11 mouse cellular contexts compared by ENCODE assay signal in the genomic region with DNA sequence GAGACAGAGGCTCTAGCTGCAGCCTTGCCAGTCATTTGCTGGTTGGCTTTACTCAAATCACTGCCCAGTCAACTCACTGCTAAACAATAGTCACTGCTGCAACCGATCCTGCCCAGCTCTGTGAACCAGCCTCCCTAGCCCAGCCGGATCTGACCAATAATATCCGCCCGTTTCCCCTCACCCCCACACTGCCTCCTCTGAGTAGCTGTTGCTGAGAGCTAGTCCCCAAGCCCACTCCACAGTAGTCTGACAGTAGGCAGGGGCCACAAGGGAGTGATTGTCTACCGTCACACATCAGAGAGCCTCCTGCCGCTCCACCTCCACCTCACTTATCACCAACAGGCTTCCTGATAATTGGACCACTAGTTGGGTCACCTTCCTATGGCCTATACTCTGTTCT. TPM values are rescaled to one million over a fixed set of nuclear protein-coding genes. Genes with fewer than 3 reads are reported as not detected.
DNase-seq lines count a peak whose midpoint lies in the region; ATAC-seq lines count a peak whose summit lies in the region.
"Had no signal": no experiment of that assay in that cellular context is flagged by ENCODE, and none has a peak within 500 bp of the region (broad histone marks: within the 10 kb centered on the region; RNA-seq: fewer than 3 reads in every experiment).

No protein-coding gene starts in this region.

- 0 out of 2 replicates have a peak, but pooled peaks cover 6% of the 10 kb centered on the region for H3K4me1 ChIP-seq in kidney, embryonic 14.5 days (ENCODE audit: control insufficient read depth, insufficient read depth, low read length)
- no peaks in the 10 kb centered on the region; the same call in 1 of the 2 replicates for H3K4me1 ChIP-seq in neural tube, embryonic 11.5 days (ENCODE audit: control insufficient read depth, insufficient read depth, low read length)
- H3K4me1 ChIP-seq in hindbrain, embryonic 16.5 days (ENCODE audit: control insufficient read depth, insufficient read depth, low read depth, low read length): no peaks in the 10 kb centered on the region

- H3K36me3 ChIP-seq in kidney, embryonic 14.5 days (ENCODE audit: control insufficient read depth, insufficient read depth, low read length): no peaks in the 10 kb centered on the region
- no peaks in the 10 kb centered on the region; the same call in 1 of the 2 replicates for H3K36me3 ChIP-seq in neural tube, embryonic 11.5 days (ENCODE audit: control insufficient read depth, insufficient read depth, low read length)
- no peaks in the 10 kb centered on the region for H3K36me3 ChIP-seq in hindbrain, embryonic 16.5 days (ENCODE audit: control insufficient read depth, insufficient read depth, low read length)

- H3K27ac ChIP-seq in kidney, embryonic 14.5 days (ENCODE audit: low read depth, low read length): no peak overlapping the region
- H3K27ac ChIP-seq in neural tube, embryonic 11.5 days (ENCODE audit: low read depth, low read length): no peak overlapping the region
- no peak overlapping the region for H3K27ac ChIP-seq in hindbrain, embryonic 16.5 days (ENCODE audit: low read depth, low read length)

- no peak overlapping the region for H3K4me2 ChIP-seq in kidney, embryonic 14.5 days (replicated peaks; ENCODE audit: low read depth, low read length)
- no peak overlapping the region for H3K4me2 ChIP-seq in neural tube, embryonic 11.5 days (ENCODE audit: low read depth)
- no peak overlapping the region for H3K4me2 ChIP-seq in hindbrain, embryonic 16.5 days (ENCODE audit: low read length)

- no peak overlapping the region for H3K4me3 ChIP-seq in kidney, embryonic 14.5 days (ENCODE audit: low read length)
- H3K4me3 ChIP-seq in neural tube, embryonic 11.5 days (ENCODE audit: low read depth, low read length): no peak overlapping the region
- H3K4me3 ChIP-seq in hindbrain, embryonic 16.5 days (ENCODE audit: low read length): no peak overlapping the region

- 21% methylated on average over 6 of the region's 6 CpGs for WGBS in kidney, embryonic 14.5 days
- 45% methylated on average over 6 of the region's 6 CpGs for whole genome bisulfite sequencing in neural tube, embryonic 11.5 days
- 32% methylated on average over 6 of the region's 6 CpGs for WGBS in hindbrain, embryonic 16.5 days

- no peak overlapping the region; the same call in 1 of the 2 replicates for H3K9ac ChIP-seq in kidney, embryonic 14.5 days (ENCODE audit: low read depth, low read length)
- 0 out of 2 replicates have a peak overlapping the region, but pooled peaks have one; percentile 11 for H3K9ac ChIP-seq in neural tube, embryonic 11.5 days (ENCODE audit: low read length)
- no peak overlapping the region for H3K9ac ChIP-seq in hindbrain, embryonic 16.5 days (ENCODE audit: low read depth, low read length)

- peak; percentile 85 for ATAC-seq in kidney, embryonic 14.5 days (ENCODE audit: low FRiP score, low TSS enrichment)
- ATAC-seq in neural tube, embryonic 11.5 days (ENCODE audit: insufficient read depth, low FRiP score, low TSS enrichment): no peak
- ATAC-seq in hindbrain, embryonic 16.5 days: 0 out of 2 replicates have a peak, but pooled peaks have one; percentile 43

- DNase-seq in kidney, adult 11 months: no peak
- DNase-seq in neural tube, embryonic 11.5 days (ENCODE audit: low spot score): no peak
- DNase-seq in neural tube, embryonic 10.5 days (ENCODE audit: extremely low spot score, low spot score): no peak
- DNase-seq in retina, embryonic 14.5 days (ENCODE audit: low spot score): peak; percentile 39
- no peak for DNase-seq in left cerebral cortex, adult 8-10 months (ENCODE audit: low spot score in 2 of 2)
- DNase-seq in layer of hippocampus, postnatal 14 days (ENCODE audit: low spot score in 2 of 2): no peak
- DNase-seq: adrenal gland, postnatal 36 days; cerebellum, adult 11-12 months; lung, postnatal 14 days had no signal

- H3K9me3 ChIP-seq in kidney, embryonic 14.5 days (ENCODE audit: control insufficient read depth, low read length): no peaks in the 10 kb centered on the region
- H3K9me3 ChIP-seq in neural tube, embryonic 11.5 days (ENCODE audit: control insufficient read depth, low read length): no peaks in the 10 kb centered on the region
- H3K9me3 ChIP-seq in hindbrain, embryonic 16.5 days (ENCODE audit: control insufficient read depth, low read length): no peaks in the 10 kb centered on the region

- H3K27me3 ChIP-seq in kidney, embryonic 14.5 days (ENCODE audit: control insufficient read depth, insufficient read depth, low read length): no peaks in the 10 kb centered on the region
- no peaks in the 10 kb centered on the region for H3K27me3 ChIP-seq in neural tube, embryonic 11.5 days (ENCODE audit: control insufficient read depth, insufficient read depth, low read length)
- no peaks in the 10 kb centered on the region for H3K27me3 ChIP-seq in hindbrain, embryonic 16.5 days (replicated peaks; ENCODE audit: control insufficient read depth, insufficient read depth, low read length)

RNA-seq across cellular contexts. Expression of gene Lpar5, which starts 6.2 kb away (rescaled TPM):
- polyA plus RNA-seq in kidney, embryonic 14.5 days (2014; fragmentation: Nextera tagmentation; extraction: Ambion mirVana): 0.43 and 0.45 TPM in 2 replicates
- 0.34 and 0.57 TPM in 2 replicates for polyA plus RNA-seq in neural tube, embryonic 11.5 days (2014; fragmentation: Nextera tagmentation; extraction: Ambion mirVana)
- polyA plus RNA-seq in hindbrain, embryonic 16.5 days (2015; fragmentation: Nextera tagmentation; extraction: Ambion mirVana): 0.36 and 0.85 TPM in 2 replicates
- 1 to 10 TPM in 2 of 4 experiments, under 1 TPM in 2; 0.44 to 1.9 (median 0.82) TPM for total RNA-seq in left cerebral cortex, adult 8-10 months (2022)
- total RNA-seq in layer of hippocampus, postnatal 14 days (2021): 1 to 10 TPM in 1 of 2 experiments, under 1 TPM in 1; 0.94 to 1.6 TPM

RNA-seq across cellular contexts. Expression of gene Acrbp, which starts 12.0 kb away (rescaled TPM):
- 14.0 and 14.7 TPM in 2 replicates for polyA plus RNA-seq in kidney, embryonic 14.5 days (2014; fragmentation: Nextera tagmentation; extraction: Ambion mirVana)
- 10.9 and 11.7 TPM in 2 replicates for polyA plus RNA-seq in neural tube, embryonic 11.5 days (2014; fragmentation: Nextera tagmentation; extraction: Ambion mirVana)
- polyA plus RNA-seq in hindbrain, embryonic 16.5 days (2015; fragmentation: Nextera tagmentation; extraction: Ambion mirVana): 18.2 and 20.9 TPM in 2 replicates
- 10 to 100 TPM in 2 of 4 experiments, 1 to 10 TPM in 2; 8.6 to 12.1 (median 10.1) TPM for total RNA-seq in left cerebral cortex, adult 8-10 months (2022)
- total RNA-seq in layer of hippocampus, postnatal 14 days (2021): 1 to 10 TPM; 6.2 to 8.1 TPM

RNA-seq across cellular contexts. Expression of gene Ing4, which starts 21.9 kb away (rescaled TPM):
- 111 and 144 TPM in 2 replicates for polyA plus RNA-seq in kidney, embryonic 14.5 days (2014; fragmentation: Nextera tagmentation; extraction: Ambion mirVana)
- 130 and 132 TPM in 2 replicates for polyA plus RNA-seq in neural tube, embryonic 11.5 days (2014; fragmentation: Nextera tagmentation; extraction: Ambion mirVana)
- polyA plus RNA-seq in hindbrain, embryonic 16.5 days (2015; fragmentation: Nextera tagmentation; extraction: Ambion mirVana): 133 and 137 TPM in 2 replicates
- total RNA-seq in left cerebral cortex, adult 8-10 months (2022): 10 to 100 TPM; 52.5 to 59.2 (median 54.2) TPM
- total RNA-seq in layer of hippocampus, postnatal 14 days (2021): 10 to 100 TPM; 62.5 to 62.6 TPM

RNA-seq across cellular contexts. Expression of gene Chd4, which starts 34.3 kb away (rescaled TPM):
- polyA plus RNA-seq in kidney, embryonic 14.5 days (2014; fragmentation: Nextera tagmentation; extraction: Ambion mirVana): 72.1 and 106 TPM in 2 replicates
- 117 and 123 TPM in 2 replicates for polyA plus RNA-seq in neural tube, embryonic 11.5 days (2014; fragmentation: Nextera tagmentation; extraction: Ambion mirVana)
- 66.6 and 68.4 TPM in 2 replicates for polyA plus RNA-seq in hindbrain, embryonic 16.5 days (2015; fragmentation: Nextera tagmentation; extraction: Ambion mirVana)
- 100 to 1,000 TPM; 161 to 176 (median 173) TPM for total RNA-seq in left cerebral cortex, adult 8-10 months (2022)
- total RNA-seq in layer of hippocampus, postnatal 14 days (2021): 100 to 1,000 TPM; 173 to 193 TPM

RNA-seq across cellular contexts. Expression of gene Zfp384, which starts 52.5 kb away (rescaled TPM):
- 12.5 and 15.0 TPM in 2 replicates for polyA plus RNA-seq in kidney, embryonic 14.5 days (2014; fragmentation: Nextera tagmentation; extraction: Ambion mirVana)
- 9.7 and 10.2 TPM in 2 replicates for polyA plus RNA-seq in neural tube, embryonic 11.5 days (2014; fragmentation: Nextera tagmentation; extraction: Ambion mirVana)
- polyA plus RNA-seq in hindbrain, embryonic 16.5 days (2015; fragmentation: Nextera tagmentation; extraction: Ambion mirVana): 11.6 and 15.2 TPM in 2 replicates
- 10 to 100 TPM; 36.8 to 48.5 (median 40.5) TPM for total RNA-seq in left cerebral cortex, adult 8-10 months (2022)
- 10 to 100 TPM; 41.9 to 49.2 TPM for total RNA-seq in layer of hippocampus, postnatal 14 days (2021)
